Mouse (Mus musculus): ENCODE data around the gene Rdh16. TPM values are rescaled to one million over a fixed set of nuclear protein-coding genes. Genes with fewer than 3 reads are reported as not detected.
"Not testable (repeated sequence)": the region's sequence is repeated elsewhere in the genome, so short reads cannot be mapped to it uniquely, and the experiment has no call there.

The Rdh16 gene
- polyA plus RNA-seq, 1 experiment from 2014 or later: not detected

DNA sequence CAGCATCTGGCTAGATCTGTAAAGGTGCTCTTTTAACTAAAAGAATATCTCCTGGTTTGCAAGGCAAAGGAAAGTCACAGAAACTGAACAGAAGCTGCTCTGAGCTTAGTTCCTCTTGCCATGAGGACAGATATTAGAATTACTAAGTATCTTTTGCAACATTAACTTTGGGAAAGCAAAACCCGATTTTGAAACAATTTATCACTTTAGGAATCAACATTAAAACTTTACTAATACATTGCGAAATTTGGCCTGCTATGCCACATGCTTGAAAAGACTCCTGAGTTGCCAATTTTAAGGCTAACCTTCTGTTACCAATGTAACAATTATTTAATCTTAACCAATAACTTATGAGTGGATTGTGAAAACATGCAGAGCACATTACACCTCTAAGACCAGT lies 20.9 kb downstream of the Rdh16 start:
- not testable (repeated sequence) for H3K9ac ChIP-seq; H3K4me1 ChIP-seq (replicated peaks; ENCODE audit: control insufficient read depth, insufficient read depth, low read length); H3K4me3 ChIP-seq (replicated peaks; ENCODE audit: low read length); H3K9me3 ChIP-seq (ENCODE audit: control insufficient read depth, low read length); H3K27ac ChIP-seq; ATAC-seq (ENCODE audit: low FRiP score); H3K27me3 ChIP-seq (ENCODE audit: control insufficient read depth, insufficient read depth, low read length); H3K36me3 ChIP-seq (replicated peaks; ENCODE audit: control insufficient read depth, insufficient read depth); H3K4me2 ChIP-seq (replicated peaks); DNase-seq (ENCODE audit: low spot score)
- 89% methylated on average over 2 of the region's 2 CpGs for WGBS

DNA sequence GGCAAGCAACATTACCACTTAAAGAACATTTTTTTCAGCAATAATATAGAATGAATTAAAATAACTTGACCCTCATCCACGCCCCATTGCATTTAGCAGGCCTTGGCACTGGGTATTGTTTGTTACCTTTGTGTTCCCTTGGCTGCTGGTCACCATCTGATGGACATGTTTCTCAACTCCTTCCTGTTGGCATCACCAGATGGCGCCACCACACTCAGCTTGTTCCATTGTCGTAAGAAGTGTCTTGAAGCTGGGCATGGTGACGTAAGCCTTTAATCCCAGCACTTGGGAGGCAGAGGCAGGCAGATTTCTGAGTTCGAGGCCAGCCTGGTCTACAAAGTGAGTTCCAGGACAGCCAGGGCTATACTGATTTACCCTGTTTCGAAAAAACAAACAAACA lies 24.4 kb downstream of the Rdh16 start:
- H3K9ac ChIP-seq: no peak overlapping the region
- DNase-seq (ENCODE audit: low spot score) (no peak), ATAC-seq (ENCODE audit: low FRiP score) (no peak)
- H3K4me3 ChIP-seq (replicated peaks; ENCODE audit: low read length): no peak overlapping the region
- no peak overlapping the region for H3K27ac ChIP-seq
- no peak overlapping the region for H3K4me2 ChIP-seq (replicated peaks)
- no peaks in the 10 kb centered on the region for H3K4me1 ChIP-seq (replicated peaks; ENCODE audit: control insufficient read depth, insufficient read depth, low read length)
- WGBS: 87% methylated on average over 6 of the region's 6 CpGs
- H3K27me3 ChIP-seq (ENCODE audit: control insufficient read depth, insufficient read depth, low read length): no peaks in the 10 kb centered on the region
- no peaks in the 10 kb centered on the region for H3K36me3 ChIP-seq (replicated peaks; ENCODE audit: control insufficient read depth, insufficient read depth)
- 0 out of 2 replicates have a peak, but pooled peaks cover 4% of the 10 kb centered on the region for H3K9me3 ChIP-seq (ENCODE audit: control insufficient read depth, low read length)

DNA sequence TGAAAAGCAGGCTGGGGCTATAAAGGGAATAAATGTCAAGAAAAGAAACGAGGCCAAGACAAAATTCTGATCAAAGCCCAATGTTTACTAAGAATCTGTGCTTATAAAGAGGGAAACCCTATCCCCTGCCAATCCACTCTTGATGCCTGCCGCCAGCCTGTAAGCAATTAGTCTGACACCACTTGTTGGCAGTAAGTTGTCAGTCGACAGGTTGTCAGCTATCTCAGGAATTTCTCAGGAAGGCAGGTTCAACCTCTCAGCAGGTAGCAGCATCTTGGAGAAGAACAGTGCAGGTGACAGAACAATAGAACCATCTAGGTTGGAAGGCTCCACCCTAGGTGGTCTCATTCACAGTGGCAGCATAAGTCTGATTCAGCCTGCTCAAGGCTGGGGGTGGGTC lies 28.2 kb downstream of the Rdh16 start:
- 80% methylated on average over 3 of the region's 3 CpGs for WGBS
- Histone ChIP-seq H3K4me2 (replicated peaks) (no peak overlapping the region), H3K36me3 (replicated peaks; ENCODE audit: control insufficient read depth, insufficient read depth) (no peaks in the 10 kb centered on the region), H3K27me3 (ENCODE audit: control insufficient read depth, insufficient read depth, low read length) (no peaks in the 10 kb centered on the region), H3K9me3 (ENCODE audit: control insufficient read depth, low read length) (no peaks in the 10 kb centered on the region), H3K9ac (no peak overlapping the region), H3K27ac (no peak overlapping the region), H3K4me3 (replicated peaks; ENCODE audit: low read length) (no peak overlapping the region), H3K4me1 (replicated peaks; ENCODE audit: control insufficient read depth, insufficient read depth, low read length) (no peaks in the 10 kb centered on the region)
- DNase-seq (ENCODE audit: low spot score) (no peak), ATAC-seq (ENCODE audit: low FRiP score) (no peak)

DNA sequence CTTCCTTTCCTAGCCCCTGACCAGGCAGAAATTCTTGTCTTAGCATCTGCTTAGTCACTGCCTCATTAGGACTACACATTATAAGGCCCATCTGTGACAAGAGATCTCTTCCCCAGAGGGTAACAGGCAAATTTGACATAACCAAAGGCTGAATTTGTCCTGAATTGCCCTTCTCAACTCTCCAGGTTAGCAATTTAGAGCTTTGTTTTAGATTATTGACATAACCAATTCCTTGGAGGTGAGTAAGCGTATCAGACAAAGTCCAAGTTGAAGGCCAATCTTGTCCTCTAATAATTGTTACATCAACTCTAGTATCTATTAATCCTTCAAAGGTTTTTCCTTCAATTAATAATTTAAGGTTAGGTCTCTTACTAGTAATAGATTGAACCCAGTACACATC lies 33.2 kb downstream of the Rdh16 start:
- ATAC-seq (ENCODE audit: low FRiP score); H3K4me3 ChIP-seq (replicated peaks; ENCODE audit: low read length); H3K9ac ChIP-seq; H3K4me1 ChIP-seq (replicated peaks; ENCODE audit: control insufficient read depth, insufficient read depth, low read length); H3K9me3 ChIP-seq (ENCODE audit: control insufficient read depth, low read length); DNase-seq (ENCODE audit: low spot score); H3K27ac ChIP-seq; H3K27me3 ChIP-seq (ENCODE audit: control insufficient read depth, insufficient read depth, low read length); H3K4me2 ChIP-seq (replicated peaks); H3K36me3 ChIP-seq (replicated peaks; ENCODE audit: control insufficient read depth, insufficient read depth): not testable (repeated sequence)
- WGBS: 94% methylated on average over 1 of the region's 1 CpGs

DNA sequence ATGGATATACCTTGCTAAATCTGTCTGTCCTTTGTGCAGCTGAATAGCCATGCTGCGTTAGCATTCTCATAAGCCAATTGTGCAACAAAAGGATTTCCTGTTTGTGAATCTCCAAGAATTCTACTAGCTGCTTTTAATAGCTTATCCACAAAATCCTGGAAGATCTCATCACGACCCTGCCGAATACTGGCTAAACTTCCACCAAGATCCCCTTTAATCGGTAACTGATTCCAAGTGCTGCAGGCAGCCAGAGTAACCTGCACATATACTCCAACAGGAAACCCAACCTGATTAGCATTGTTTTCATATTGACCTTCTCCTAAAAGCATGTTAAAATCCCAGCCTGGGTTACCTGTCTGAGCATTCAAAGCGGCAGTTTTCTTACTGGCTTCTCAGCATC lies 34.3 kb downstream of the Rdh16 start:
- Histone ChIP-seq H3K9me3 (ENCODE audit: control insufficient read depth, low read length) (no peaks in the 10 kb centered on the region), H3K4me2 (replicated peaks) (no peak overlapping the region), H3K4me1 (replicated peaks; ENCODE audit: control insufficient read depth, insufficient read depth, low read length) (no peaks in the 10 kb centered on the region), H3K9ac (no peak overlapping the region), H3K27me3 (ENCODE audit: control insufficient read depth, insufficient read depth, low read length) (no peaks in the 10 kb centered on the region), H3K27ac (no peak overlapping the region), H3K4me3 (replicated peaks; ENCODE audit: low read length) (no peak overlapping the region), H3K36me3 (replicated peaks; ENCODE audit: control insufficient read depth, insufficient read depth) (no peaks in the 10 kb centered on the region)
- DNase-seq (ENCODE audit: low spot score): no peak
- ATAC-seq (ENCODE audit: low FRiP score): no peak
- WGBS: 90% methylated on average over 5 of the region's 5 CpGs

DNA sequence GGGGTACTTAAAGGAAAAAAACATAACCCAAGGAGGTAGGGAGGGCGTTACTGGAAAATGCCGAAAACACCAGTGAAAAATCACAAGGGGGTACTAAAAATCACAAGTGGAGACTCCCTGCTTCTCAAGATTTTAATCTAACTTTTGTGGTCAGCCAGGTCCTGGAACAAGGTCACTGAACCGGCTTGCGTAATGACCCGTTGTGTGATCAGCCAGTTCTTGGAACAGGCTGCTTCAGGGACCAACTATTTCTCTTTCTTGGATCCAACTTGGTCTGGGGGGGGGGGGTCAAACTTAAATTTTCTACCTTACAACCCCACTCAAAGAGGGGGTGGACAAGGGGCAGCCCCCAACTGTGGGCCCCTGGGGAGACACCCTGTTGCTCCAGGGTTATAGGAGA lies 36.8 kb downstream of the Rdh16 start:
- not testable (repeated sequence) for DNase-seq (ENCODE audit: low spot score); H3K36me3 ChIP-seq (replicated peaks; ENCODE audit: control insufficient read depth, insufficient read depth); H3K4me2 ChIP-seq (replicated peaks); H3K9me3 ChIP-seq (ENCODE audit: control insufficient read depth, low read length); H3K4me1 ChIP-seq (replicated peaks; ENCODE audit: control insufficient read depth, insufficient read depth, low read length); H3K4me3 ChIP-seq (replicated peaks; ENCODE audit: low read length); H3K27me3 ChIP-seq (ENCODE audit: control insufficient read depth, insufficient read depth, low read length); H3K27ac ChIP-seq; H3K9ac ChIP-seq; ATAC-seq (ENCODE audit: low FRiP score)
- 95% methylated on average over 5 of the region's 5 CpGs for WGBS

DNA sequence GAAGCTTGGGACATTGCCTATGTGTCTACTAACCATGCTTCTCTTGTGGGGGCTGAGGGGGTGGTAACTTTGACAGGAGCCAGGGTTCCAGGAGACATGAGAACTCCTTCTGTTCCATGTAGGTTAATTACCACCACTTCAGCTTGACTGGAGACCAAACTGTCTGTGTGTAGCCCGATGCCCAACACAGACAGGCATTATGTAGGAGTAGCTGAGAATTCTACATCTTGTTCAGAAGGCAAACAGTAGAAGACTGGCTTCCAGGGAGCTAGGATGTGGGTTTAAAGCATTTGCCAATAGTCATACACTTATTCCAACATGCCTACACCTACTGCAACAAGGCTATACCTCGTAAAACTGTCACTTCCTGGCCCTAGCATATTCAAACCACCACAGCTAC lies 37.6 kb downstream of the Rdh16 start:
- Histone ChIP-seq H3K27me3 (ENCODE audit: control insufficient read depth, insufficient read depth, low read length) (no peaks in the 10 kb centered on the region), H3K9ac (no peak overlapping the region), H3K27ac (no peak overlapping the region), H3K4me3 (replicated peaks; ENCODE audit: low read length) (no peak overlapping the region), H3K4me1 (replicated peaks; ENCODE audit: control insufficient read depth, insufficient read depth, low read length) (no peaks in the 10 kb centered on the region), H3K36me3 (replicated peaks; ENCODE audit: control insufficient read depth, insufficient read depth) (no peaks in the 10 kb centered on the region), H3K4me2 (replicated peaks) (no peak overlapping the region), H3K9me3 (ENCODE audit: control insufficient read depth, low read length) (no peaks in the 10 kb centered on the region)
- DNase-seq (ENCODE audit: low spot score) (no peak), ATAC-seq (ENCODE audit: low FRiP score) (no peak)
- WGBS: 90% methylated on average over 2 of the region's 2 CpGs

DNA sequence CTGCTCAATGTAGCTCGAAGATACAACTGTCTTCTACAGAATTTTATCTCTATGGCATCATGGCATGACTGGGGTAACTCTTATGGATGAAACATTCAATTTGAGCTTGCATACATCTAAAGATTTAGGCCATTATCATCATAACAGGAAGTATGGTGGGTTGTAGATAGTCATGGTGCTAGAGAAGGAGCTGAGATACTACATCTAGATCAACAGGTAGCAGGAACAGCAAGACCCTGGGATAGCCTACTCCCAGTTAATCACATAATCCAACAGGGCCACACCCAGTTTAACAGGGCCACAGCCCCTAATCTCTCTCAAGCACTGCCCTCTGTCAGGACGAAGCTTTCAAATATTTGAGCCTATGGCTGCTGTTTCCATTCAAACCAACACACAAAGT lies 39.8 kb downstream of the Rdh16 start:
- Histone ChIP-seq H3K4me3 (replicated peaks; ENCODE audit: low read length) (no peak overlapping the region), H3K9ac (no peak overlapping the region), H3K9me3 (ENCODE audit: control insufficient read depth, low read length) (no peaks in the 10 kb centered on the region), H3K4me2 (replicated peaks) (no peak overlapping the region), H3K36me3 (replicated peaks; ENCODE audit: control insufficient read depth, insufficient read depth) (no peaks in the 10 kb centered on the region), H3K27me3 (ENCODE audit: control insufficient read depth, insufficient read depth, low read length) (no peaks in the 10 kb centered on the region), H3K4me1 (replicated peaks; ENCODE audit: control insufficient read depth, insufficient read depth, low read length) (no peaks in the 10 kb centered on the region), H3K27ac (no peak overlapping the region)
- no peak for ATAC-seq (ENCODE audit: low FRiP score)
- 73% methylated on average over 2 of the region's 2 CpGs for WGBS
- DNase-seq (ENCODE audit: low spot score): no peak

DNA sequence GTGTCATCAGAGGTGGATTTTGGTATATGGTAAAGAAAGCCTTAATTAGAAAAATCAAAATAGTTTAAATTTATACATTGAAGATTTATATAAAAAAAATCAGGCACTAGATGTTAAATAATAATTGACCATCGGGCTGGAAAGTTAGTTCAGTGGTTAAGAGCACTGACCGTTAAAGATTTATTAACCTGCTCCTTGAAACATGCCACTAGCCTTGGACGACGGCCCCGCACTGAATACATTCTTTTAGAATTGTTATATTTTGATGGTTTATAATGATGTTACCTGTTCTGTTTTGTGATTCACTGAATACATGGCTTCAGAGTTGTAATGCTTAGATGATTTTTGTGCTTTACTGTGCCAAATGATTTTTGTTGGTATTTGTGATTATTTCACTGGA lies 45.0 kb downstream of the Rdh16 start:
- H3K4me1 ChIP-seq (replicated peaks; ENCODE audit: control insufficient read depth, insufficient read depth, low read length); H3K4me3 ChIP-seq (replicated peaks; ENCODE audit: low read length); DNase-seq (ENCODE audit: low spot score); H3K9me3 ChIP-seq (ENCODE audit: control insufficient read depth, low read length); H3K9ac ChIP-seq; H3K36me3 ChIP-seq (replicated peaks; ENCODE audit: control insufficient read depth, insufficient read depth); H3K4me2 ChIP-seq (replicated peaks); H3K27me3 ChIP-seq (ENCODE audit: control insufficient read depth, insufficient read depth, low read length); ATAC-seq (ENCODE audit: low FRiP score); H3K27ac ChIP-seq: not testable (repeated sequence)
- WGBS: 97% methylated on average over 5 of the region's 5 CpGs

DNA sequence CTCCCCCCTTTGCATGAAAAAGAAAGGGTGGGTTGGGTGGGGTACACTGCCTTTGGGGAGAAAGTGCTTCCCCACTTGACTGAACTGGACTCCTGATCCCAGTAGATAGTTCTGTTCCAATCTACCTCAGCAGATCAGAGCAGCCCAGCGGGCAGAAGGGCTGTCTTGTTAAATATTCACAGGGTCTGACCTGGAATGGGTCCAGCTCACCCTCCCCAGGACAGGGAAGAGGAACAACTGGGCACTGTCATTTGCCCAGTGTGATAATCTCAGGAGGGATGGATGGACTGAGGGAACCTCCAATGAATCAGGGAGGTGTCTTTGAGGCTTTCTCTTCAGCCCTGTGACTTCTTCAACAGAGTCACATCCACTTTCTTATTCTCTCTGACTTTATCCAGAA lies 47.1 kb downstream of the Rdh16 start:
- Histone ChIP-seq H3K36me3 (replicated peaks; ENCODE audit: control insufficient read depth, insufficient read depth) (no peaks in the 10 kb centered on the region), H3K4me2 (replicated peaks) (no peak overlapping the region), H3K9ac (no peak overlapping the region), H3K27me3 (ENCODE audit: control insufficient read depth, insufficient read depth, low read length) (no peaks in the 10 kb centered on the region), H3K4me1 (replicated peaks; ENCODE audit: control insufficient read depth, insufficient read depth, low read length) (no peaks in the 10 kb centered on the region), H3K27ac (no peak overlapping the region), H3K4me3 (replicated peaks; ENCODE audit: low read length) (no peak overlapping the region), H3K9me3 (ENCODE audit: control insufficient read depth, low read length) (no peaks in the 10 kb centered on the region)
- WGBS: 90% methylated on average over 1 of the region's 1 CpGs
- DNase-seq (ENCODE audit: low spot score) (no peak), ATAC-seq (ENCODE audit: low FRiP score) (no peak)

All from hindbrain, embryonic 14.5 days (tissue).